Mouse (Mus musculus) embryonic fibroblast, embryonic 13.5 days (primary cell): Measurements from ENCODE around the gene D330045A20Rik.

Experiments used
- CTCF ChIP-seq: IDR thresholded peaks from 2 replicates; pipeline ENCODE4 v1.5.1; 2011; ENCODE audit warnings: mild to moderate bottlenecking, control low read depth, low read length, moderate library complexity, borderline replicate concordance; ENCODE audit not compliant: insufficient read depth
- POLR2A ChIP-seq: IDR thresholded peaks from 2 replicates; pipeline ENCODE4 v1.6.1; 2011; ENCODE audit warnings: low read depth, mild to moderate bottlenecking, control low read depth, low read length, moderate library complexity

DNA sequence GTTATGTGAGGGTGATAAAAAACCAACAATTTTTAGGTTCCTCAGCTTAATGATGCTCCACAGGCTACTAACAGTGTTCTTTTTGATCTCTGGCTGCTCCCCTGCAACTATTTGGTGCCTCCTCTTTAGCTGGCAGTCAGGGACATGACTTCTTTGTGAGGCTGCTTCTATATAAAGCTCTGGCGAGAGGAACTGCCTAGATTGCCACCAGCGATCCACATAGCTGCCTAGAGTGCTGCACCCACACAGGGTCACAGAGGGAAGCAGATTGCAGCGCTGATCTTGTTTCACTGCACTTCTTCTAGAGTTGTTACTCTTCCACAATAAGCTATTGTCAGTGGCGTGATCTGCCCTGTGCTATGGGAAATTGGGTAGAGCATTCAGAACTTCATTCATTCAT lies 103.4 kb downstream of the D330045A20Rik start:
- TF ChIP-seq POLR2A (no peak), CTCF (no peak)
